Mouse (Mus musculus): ENCODE results near the gene Iqcf5. TPM values are rescaled to one million over a fixed set of nuclear protein-coding genes. Genes with fewer than 3 reads are reported as not detected.
"Not testable (repeated sequence)": the region's sequence is repeated elsewhere in the genome, so short reads cannot be mapped to it uniquely, and the experiment has no call there.

Iqcf5 gene
- total RNA-seq, 2 experiments from 2014 or later, result not detected

DNA sequence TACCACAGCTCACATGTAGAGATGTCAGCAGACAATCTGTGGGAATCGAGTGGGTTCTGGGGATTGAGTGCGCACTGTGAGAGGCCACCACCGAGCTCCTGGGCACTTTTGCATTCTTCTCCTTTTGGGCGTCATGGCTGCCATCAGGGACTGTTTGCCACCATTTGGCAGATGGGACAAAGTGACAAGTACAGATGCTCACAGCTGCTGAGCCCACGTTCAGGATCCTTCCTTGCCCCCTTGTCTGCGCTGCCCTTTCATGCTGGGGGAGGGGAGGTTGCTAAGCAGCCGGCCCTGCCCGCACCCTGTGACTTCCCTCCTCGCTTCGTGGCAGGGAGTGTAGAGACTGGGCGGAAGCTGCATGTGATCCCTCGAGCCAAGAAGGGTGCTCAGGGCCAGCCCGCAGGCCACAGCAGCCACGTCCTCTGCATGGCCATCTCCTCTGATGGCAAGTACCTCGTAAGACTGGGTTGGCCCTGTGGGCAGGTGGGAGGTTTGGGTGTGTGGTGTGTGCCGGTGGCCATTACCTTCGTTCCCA is 31.7 kb upstream of the Iqcf5 start:
- intact Hi-C loops (cut with DNase I), result no loop called here
- TF ChIP-seq CTCF (IDR thresholded peaks at IDR 0.05), result no peak
- Histone ChIP-seq H3K4me3 (no peak overlapping the region), H3K27ac (no peak overlapping the region)
- no peak for DNase-seq (ENCODE audit: extremely low spot score in 1 of 2, low spot score in 2 of 2)

DNA sequence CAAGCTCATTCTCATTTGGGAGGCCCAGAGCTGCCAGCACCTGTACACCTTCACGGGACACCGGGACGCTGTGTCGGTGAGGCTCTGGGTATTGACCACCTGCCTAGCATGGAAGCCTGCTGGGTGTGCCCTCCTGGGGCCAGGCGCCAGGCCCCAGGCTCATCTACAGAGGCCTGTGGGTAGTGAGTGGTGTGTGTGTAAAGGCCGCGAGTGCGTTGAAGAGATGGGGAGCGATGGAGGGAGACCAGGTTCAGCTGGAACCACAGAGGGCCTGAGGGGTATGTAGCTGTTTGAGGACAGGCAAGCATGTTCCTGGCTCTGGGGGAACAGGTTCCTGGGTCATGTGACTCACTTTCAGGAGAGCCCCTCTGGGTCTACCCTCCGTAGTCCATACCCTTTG is 31.2 kb upstream of the Iqcf5 start:
- intact Hi-C loops (cut with DNase I), result no loop called here
- Histone ChIP-seq H3K27ac (no peak overlapping the region), H3K4me3 (no peak overlapping the region)
- peak in 1 of 2 experiments; percentile 8 for DNase-seq (ENCODE audit: extremely low spot score in 1 of 2, low spot score in 2 of 2)
- no peak for TF ChIP-seq CTCF (IDR thresholded peaks at IDR 0.05)

DNA sequence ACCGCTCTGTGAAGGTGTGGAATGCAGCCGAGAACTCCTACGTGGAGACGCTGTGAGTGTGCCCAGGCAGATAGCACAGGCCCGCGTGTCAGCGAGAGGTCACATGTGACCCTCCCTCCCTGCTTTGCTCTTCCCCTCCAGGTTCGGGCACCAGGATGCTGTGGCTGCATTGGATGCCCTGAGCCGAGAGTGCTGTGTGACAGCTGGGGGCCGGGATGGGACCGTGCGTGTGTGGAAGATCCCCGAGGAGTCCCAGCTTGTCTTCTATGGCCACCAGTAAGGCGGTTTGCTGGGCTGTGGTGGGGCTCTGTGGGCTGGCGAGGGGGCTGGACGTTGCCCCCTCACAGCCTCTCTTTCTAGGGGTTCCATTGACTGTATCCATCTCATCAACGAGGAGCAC is 30.8 kb upstream of the Iqcf5 start:
- intact Hi-C loops (cut with DNase I), result no loop called here
- no peak for DNase-seq (ENCODE audit: extremely low spot score in 1 of 2, low spot score in 2 of 2)

DNA sequence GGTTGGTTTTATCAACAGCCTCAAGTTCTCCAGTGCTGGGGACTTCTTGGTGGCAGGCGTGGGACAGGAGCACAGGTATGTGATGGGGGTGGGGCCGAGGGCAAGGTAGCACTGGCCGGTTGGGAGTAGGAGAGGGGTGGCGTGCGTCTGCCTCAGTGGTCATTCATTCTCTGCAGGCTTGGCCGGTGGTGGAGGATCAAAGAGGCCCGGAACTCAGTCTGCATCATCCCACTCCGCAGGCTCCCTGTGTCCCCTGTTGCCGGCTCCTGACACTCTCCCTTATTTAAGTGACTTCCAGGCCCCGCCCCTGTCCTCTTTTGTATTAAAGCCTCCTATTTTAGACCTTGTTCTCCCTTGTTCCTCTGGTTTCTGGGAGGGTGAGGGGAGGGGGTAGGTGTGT is 29.3 kb upstream of the Iqcf5 start:
- no peak for DNase-seq (ENCODE audit: extremely low spot score in 1 of 2, low spot score in 2 of 2)
- TF ChIP-seq CTCF (IDR thresholded peaks at IDR 0.05), result no peak
- intact Hi-C loops (cut with DNase I), result no loop called here

More for the DNA sequence above, 30.8 kb upstream of the Iqcf5 start:
- Histone ChIP-seq H3K27ac (no peak overlapping the region), H3K4me3 (no peak overlapping the region)
- no peak for TF ChIP-seq CTCF (IDR thresholded peaks at IDR 0.05)

DNA sequence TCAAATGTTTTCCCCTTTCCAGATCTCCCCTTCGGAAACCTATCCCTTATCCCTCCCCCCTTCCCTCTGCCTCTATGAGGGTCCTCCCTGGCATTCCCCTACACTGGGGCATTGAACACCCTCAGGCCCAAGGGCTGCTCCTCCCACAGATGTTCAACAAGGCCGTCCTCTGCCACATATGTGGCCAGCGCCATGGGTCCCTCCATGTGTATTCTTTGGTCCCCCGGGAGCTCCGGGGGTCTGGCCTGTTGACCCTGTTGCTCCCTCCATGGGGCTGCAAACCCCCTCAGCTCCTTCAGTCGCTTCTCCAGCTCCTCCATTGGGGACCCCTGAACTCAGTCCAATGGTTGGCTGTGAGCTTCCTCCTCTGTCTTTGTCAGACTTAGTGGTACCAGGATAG is 26.8 kb upstream of the Iqcf5 start:
- H3K27ac ChIP-seq; DNase-seq (ENCODE audit: extremely low spot score in 1 of 2, low spot score in 2 of 2); H3K4me3 ChIP-seq; intact Hi-C loops (cut with DNase I): not testable (repeated sequence)

More for the DNA sequence above, 29.3 kb upstream of the Iqcf5 start:
- Histone ChIP-seq H3K4me3 (no peak overlapping the region), H3K27ac (no peak overlapping the region)

DNA sequence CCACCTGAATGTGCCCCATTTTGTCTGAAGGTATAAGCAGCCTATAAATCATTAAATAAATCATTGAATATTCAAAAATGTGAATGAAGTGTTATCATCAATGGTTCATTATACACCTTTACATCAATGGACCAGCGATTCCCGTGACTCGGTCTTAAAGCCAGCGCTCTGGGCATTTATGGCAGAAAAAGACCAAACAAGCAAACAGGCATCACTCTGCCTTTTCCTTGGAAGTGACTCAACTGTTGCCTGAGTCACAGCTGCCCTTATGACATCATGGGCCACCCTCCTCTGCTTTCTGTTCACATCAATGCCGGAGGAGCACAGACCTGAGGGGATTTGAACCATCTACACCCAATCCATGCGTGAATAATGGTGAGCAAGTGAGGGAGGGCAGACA is 14.7 kb upstream of the Iqcf5 start, which contains the start of gene Iqcf1:
Gene Iqcf1 (plus strand): TSS at position 301 of the 400 bp plus-strand sequence.
- no peak for DNase-seq (ENCODE audit: extremely low spot score in 1 of 2, low spot score in 2 of 2)
- Histone ChIP-seq H3K4me3 (no peak within 1 kb of the TSS), H3K27ac (no peak within 1 kb of the TSS)
- intact Hi-C loops (cut with DNase I), result no loop called here
- TF ChIP-seq CTCF (IDR thresholded peaks at IDR 0.05), result no peak

DNA sequence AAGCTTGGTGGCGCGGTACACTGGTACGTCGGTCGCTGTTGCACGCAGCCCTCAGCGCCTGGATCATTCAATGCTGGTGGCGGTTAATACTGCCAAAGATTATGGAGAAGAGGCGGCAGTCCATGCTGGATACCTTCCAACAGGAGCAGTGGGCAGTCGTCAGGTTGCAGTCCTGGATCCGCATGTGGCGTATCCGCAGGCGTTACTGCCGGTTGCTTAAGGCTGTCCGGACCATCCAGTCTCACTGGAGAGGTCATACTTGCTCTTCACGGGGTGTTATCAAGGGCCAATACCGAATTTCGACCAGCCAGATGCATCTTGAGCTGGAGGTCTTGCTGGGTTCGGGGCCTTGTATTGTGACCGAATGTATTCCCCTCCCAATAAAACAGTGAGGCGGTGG is 12.5 kb upstream of the Iqcf5 start:
- intact Hi-C loops (cut with DNase I), result no loop called here
- no peak for TF ChIP-seq CTCF (IDR thresholded peaks at IDR 0.05)
- Histone ChIP-seq H3K4me3 (no peak overlapping the region), H3K27ac (no peak overlapping the region)
- DNase-seq (ENCODE audit: extremely low spot score in 1 of 2, low spot score in 2 of 2), result no peak

DNA sequence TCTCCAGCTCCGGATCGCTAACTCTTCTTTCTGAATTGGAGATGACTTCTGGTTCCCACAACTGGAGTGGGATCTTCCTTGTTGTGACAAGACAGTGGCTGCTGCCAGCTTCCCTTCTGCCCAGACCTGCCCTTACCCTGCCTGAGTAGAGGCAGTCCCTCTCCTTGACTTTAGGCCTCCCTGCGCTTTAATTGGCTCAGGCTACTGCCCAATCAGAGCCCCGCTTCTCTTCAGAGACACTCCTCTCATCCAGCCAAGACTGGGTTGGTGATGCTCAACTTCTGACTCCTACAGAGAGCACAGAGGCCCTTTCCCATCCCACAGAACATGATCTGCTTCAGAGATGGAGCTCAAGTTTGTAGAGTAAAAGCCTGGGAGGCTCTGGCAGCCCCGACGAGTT is 10.1 kb upstream of the Iqcf5 start:
- no peak for TF ChIP-seq CTCF (IDR thresholded peaks at IDR 0.05)
- DNase-seq (ENCODE audit: extremely low spot score in 1 of 2, low spot score in 2 of 2), result no peak
- intact Hi-C loops (cut with DNase I), result no loop called here
- Histone ChIP-seq H3K27ac (no peak overlapping the region), H3K4me3 (no peak overlapping the region)

DNA sequence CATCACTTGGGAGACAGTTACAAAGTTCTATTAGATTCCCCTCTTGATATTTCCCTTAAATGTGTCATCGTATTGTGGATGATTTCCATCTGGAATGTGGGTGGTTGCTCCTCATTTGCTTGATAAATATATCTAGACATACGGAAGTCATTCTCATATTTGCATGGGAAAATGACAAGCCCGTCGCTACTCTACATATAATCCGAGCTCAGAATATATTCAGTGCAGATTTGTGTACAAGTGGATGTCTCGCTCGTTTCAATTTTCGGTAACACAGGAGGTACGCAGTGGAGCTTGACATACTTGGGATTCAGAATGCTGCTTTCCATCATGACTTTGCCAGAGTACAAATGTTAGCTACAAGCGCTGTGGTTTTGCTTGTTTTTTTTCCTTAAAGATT is 5.0 kb upstream of the Iqcf5 start:
- no peak for TF ChIP-seq CTCF (IDR thresholded peaks at IDR 0.05)
- no peak overlapping the region for H3K4me3 ChIP-seq
- no peak overlapping the region for H3K27ac ChIP-seq
- intact Hi-C loops (cut with DNase I), result no loop called here
- no peak for DNase-seq (ENCODE audit: extremely low spot score in 1 of 2, low spot score in 2 of 2)

DNA sequence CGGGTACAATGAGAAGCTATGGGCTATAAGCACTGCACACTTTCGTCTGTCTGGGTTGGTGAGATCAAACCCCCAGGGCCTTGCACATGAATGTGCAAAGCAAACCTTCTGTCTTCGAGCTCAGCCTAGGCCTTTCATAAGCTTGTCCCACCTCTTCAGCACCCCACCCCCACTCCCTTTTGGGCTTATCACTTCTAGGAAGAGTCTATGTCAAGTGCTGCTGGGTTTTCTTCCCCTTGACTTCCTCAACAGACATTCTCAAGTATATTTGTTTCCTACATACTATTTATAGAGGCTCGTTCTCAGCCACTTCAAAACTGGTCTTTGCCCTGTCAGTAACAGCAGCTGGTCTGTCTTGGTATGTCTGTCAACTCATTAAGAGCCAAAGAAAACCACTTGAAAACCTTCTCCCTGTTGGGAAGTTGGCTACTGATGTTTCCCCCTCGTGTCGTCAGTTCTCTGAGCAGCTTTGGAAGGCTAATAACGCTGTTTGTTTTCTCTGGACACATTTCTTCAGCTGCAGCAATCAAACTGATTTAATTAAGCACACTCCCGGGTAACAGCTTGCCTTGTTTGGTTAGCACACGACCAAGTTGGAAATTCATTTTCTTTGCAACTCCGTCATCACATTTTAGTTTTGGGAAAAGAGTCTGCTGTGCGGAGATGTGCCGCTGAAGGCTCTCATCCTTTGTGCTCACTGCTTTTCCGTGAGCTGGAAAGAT is 1.5 kb upstream of the Iqcf5 start:
- TF ChIP-seq CTCF (IDR thresholded peaks at IDR 0.05), result no peak
- no peak overlapping the region for H3K27ac ChIP-seq
- no peak for DNase-seq (ENCODE audit: extremely low spot score in 1 of 2, low spot score in 2 of 2)
- intact Hi-C loops (cut with DNase I), result no loop called here
- no peak overlapping the region for H3K4me3 ChIP-seq

DNA sequence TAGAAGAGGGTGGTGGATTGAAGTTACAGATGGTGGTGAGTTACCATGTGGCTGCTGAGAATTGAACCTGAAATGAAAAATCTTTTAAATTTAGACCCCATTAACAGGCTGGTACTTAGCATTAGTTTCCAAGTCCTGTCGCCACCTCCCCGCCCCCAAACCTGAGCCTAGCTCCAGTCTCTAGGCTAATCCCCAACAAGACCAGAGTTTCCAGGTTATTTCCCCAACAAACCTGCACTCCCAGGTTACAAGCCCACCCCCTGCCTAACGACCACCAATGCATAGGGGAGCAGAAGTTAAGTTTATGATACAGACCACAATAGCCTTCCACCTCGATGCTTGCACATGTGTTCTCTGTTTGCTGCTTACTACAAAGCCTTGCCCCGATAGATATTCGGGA is 807 bp upstream of the Iqcf5 start:
- TF ChIP-seq CTCF (IDR thresholded peaks at IDR 0.05), result no peak
- no peak for DNase-seq (ENCODE audit: extremely low spot score in 1 of 2, low spot score in 2 of 2)
- Histone ChIP-seq H3K27ac (no peak overlapping the region), H3K4me3 (no peak overlapping the region)
- intact Hi-C loops (cut with DNase I), result no loop called here

DNA sequence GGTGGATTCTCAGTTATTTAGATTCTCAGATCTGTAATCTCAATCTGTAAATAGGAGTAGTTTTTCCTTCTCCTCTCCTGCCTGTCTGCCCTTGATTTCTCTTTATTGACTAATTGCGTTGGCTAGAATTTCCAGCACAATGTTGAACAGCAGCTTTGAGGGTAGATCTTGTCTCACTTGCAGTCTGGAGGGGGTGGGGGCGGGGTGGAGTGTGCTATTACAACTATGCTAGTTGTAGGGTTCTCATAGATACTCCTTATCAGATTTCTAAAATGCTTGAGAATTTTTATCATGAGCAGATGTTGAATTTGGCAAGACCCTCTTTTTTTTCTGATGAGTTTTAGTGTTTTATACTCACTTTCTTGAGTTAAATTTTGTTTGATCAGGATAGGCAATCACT is 5.1 kb downstream of the Iqcf5 start:
- no peak overlapping the region for H3K27ac ChIP-seq
- intact Hi-C loops (cut with DNase I), result no loop called here
- no peak for TF ChIP-seq CTCF (IDR thresholded peaks at IDR 0.05)
- DNase-seq (ENCODE audit: extremely low spot score in 1 of 2, low spot score in 2 of 2), result no peak
- no peak overlapping the region for H3K4me3 ChIP-seq

DNA sequence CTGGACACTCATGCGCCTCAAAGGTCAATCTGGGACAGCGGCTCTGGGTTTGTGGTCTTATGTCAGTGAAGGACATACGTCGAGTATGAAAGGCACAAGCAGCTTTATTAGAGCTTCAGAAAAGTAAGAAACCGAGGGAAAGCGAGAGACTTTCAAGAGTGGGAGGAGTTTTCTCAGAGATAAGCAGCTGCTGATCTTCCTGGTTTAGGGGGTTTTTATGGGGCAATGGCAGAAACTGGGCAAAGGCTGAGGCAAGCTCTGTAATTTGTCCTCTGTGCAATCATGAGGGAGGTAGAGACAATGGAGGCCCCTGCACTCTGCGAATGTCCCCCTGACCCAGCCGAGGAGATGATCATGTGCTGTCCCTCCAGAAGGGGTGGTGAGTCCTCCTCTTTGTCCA is 5.5 kb downstream of the Iqcf5 start:
- intact Hi-C loops (cut with DNase I), result loop anchor here (10.0 kb wide), 1 partner anchor 295 kb away; no protein-coding TSS in a partner anchor

More for the DNA sequence above, 5.5 kb downstream of the Iqcf5 start:
- no peak for DNase-seq (ENCODE audit: extremely low spot score in 1 of 2, low spot score in 2 of 2)
- H3K4me3 ChIP-seq, result no peak overlapping the region
- no peak for TF ChIP-seq CTCF (IDR thresholded peaks at IDR 0.05)
- H3K27ac ChIP-seq, result no peak overlapping the region
